Mouse (Mus musculus): Measurements from ENCODE around the gene Dleu7. TPM values are rescaled to one million over a fixed set of nuclear protein-coding genes. Genes with fewer than 3 reads are reported as not detected.

Gene Dleu7
- 1.8 and 2.2 TPM in 2 replicates for polyA plus RNA-seq (2015; fragmentation: Nextera tagmentation; extraction: Ambion mirVana)

GRCm38 (mm10) chr14:62292488-62293339 is at the start of gene Dleu7, which contains the start of gene Rnaseh2b:
Gene Dleu7, minus strand, starts transcription at chr14:62293047.
Gene Rnaseh2b, plus strand, starts transcription at chr14:62292589.
- peak within 1 kb of the TSS; percentile 99 for H3K4me2 ChIP-seq (replicated peaks)
- peak; percentile 57 for ATAC-seq (ENCODE audit: insufficient number of reproducible peaks, low FRiP score, low TSS enrichment, low read depth)
- 2% methylated on average over 60 of the region's 60 CpGs for whole genome bisulfite sequencing
- no peaks in the 10 kb centered on the region for H3K9me3 ChIP-seq (replicated peaks)
- no peak within 1 kb of the TSS for H3K27ac ChIP-seq (replicated peaks)
- no peaks in the 10 kb centered on the region for H3K27me3 ChIP-seq
- H3K4me1 ChIP-seq = peaks cover 14% of the 10 kb centered on the region
- no peaks in the 10 kb centered on the region for H3K36me3 ChIP-seq
- peak within 1 kb of the TSS; percentile 43 for H3K4me3 ChIP-seq (replicated peaks)
- H3K9ac ChIP-seq = peak within 1 kb of the TSS; percentile 28

GRCm38 (mm10) chr14:62341887-62342642 is 49.2 kb upstream of the Dleu7 start:
- Histone ChIP-seq H3K4me3 (replicated peaks) (no peak overlapping the region), H3K4me1 (peaks cover 24% of the 10 kb centered on the region), H3K27me3 (no peaks in the 10 kb centered on the region), H3K27ac (replicated peaks) (peak overlapping the region; percentile 83), H3K4me2 (replicated peaks) (0 out of 2 replicates have a peak overlapping the region, but pooled peaks have one; percentile 2), H3K9ac (no peak overlapping the region), H3K9me3 (replicated peaks) (no peaks in the 10 kb centered on the region), H3K36me3 (no peaks in the 10 kb centered on the region)
- no peak for ATAC-seq (ENCODE audit: insufficient number of reproducible peaks, low FRiP score, low TSS enrichment, low read depth)
- 39% methylated on average over 8 of the region's 8 CpGs for WGBS

- Histone ChIP-seq H3K4me1 (peaks cover 20% of the 10 kb centered on the region), H3K9ac (no peak overlapping the region), H3K4me3 (replicated peaks) (no peak overlapping the region), H3K27me3 (no peaks in the 10 kb centered on the region), H3K27ac (replicated peaks) (no peak overlapping the region), H3K4me2 (replicated peaks) (no peak overlapping the region), H3K9me3 (replicated peaks) (no peaks in the 10 kb centered on the region), H3K36me3 (0 out of 2 replicates have a peak, but pooled peaks cover 5% of the 10 kb centered on the region)
- no peak for ATAC-seq (ENCODE audit: insufficient number of reproducible peaks, low FRiP score, low TSS enrichment, low read depth)
- 86% methylated on average over 1 of the region's 1 CpGs for WGBS
These were observed 46.3 kb upstream of the Dleu7 start for GRCm38 (mm10) chr14:62339196-62339595.

- Histone ChIP-seq H3K27me3 (no peaks in the 10 kb centered on the region), H3K27ac (replicated peaks) (no peak overlapping the region), H3K4me2 (replicated peaks) (no peak overlapping the region), H3K9ac (no peak overlapping the region), H3K36me3 (0 out of 2 replicates have a peak, but pooled peaks cover 5% of the 10 kb centered on the region), H3K4me1 (peaks cover 19% of the 10 kb centered on the region), H3K9me3 (replicated peaks) (no peaks in the 10 kb centered on the region), H3K4me3 (replicated peaks) (no peak overlapping the region)
- 74% methylated on average over 9 of the region's 9 CpGs for WGBS
- ATAC-seq (ENCODE audit: insufficient number of reproducible peaks, low FRiP score, low TSS enrichment, low read depth) = no peak
These were observed 41.3 kb upstream of the Dleu7 start for GRCm38 (mm10) chr14:62333909-62334687.

- H3K4me2 ChIP-seq (replicated peaks) = peak overlapping the region; percentile 77
- H3K36me3 ChIP-seq = 0 out of 2 replicates have a peak, but pooled peaks cover 5% of the 10 kb centered on the region
- peak overlapping the region; percentile 85 for H3K27ac ChIP-seq (replicated peaks)
- ATAC-seq (ENCODE audit: insufficient number of reproducible peaks, low FRiP score, low TSS enrichment, low read depth) = peak; percentile 64
- no peaks in the 10 kb centered on the region for H3K9me3 ChIP-seq (replicated peaks)
- no peaks in the 10 kb centered on the region for H3K27me3 ChIP-seq
- peak overlapping the region; percentile 69 for H3K9ac ChIP-seq
- H3K4me1 ChIP-seq = peaks cover 19% of the 10 kb centered on the region
- 1% methylated on average over 61 of the region's 62 CpGs for WGBS
- peak overlapping the region; percentile 64 for H3K4me3 ChIP-seq (replicated peaks)
These were observed 39.2 kb upstream of the Dleu7 start for GRCm38 (mm10) chr14:62331866-62332619.

- H3K9ac ChIP-seq = peak overlapping the region; percentile 9; the same call in 1 of the 2 replicates
These were observed 38.6 kb upstream of the Dleu7 start for GRCm38 (mm10) chr14:62331457-62331856.

GRCm38 (mm10) chr14:62329631-62330030 is 36.8 kb upstream of the Dleu7 start:
- H3K27me3 ChIP-seq = no peaks in the 10 kb centered on the region
- peaks cover 24% of the 10 kb centered on the region for H3K4me1 ChIP-seq
- no peak for ATAC-seq (ENCODE audit: insufficient number of reproducible peaks, low FRiP score, low TSS enrichment, low read depth)
- H3K9ac ChIP-seq = no peak overlapping the region
- H3K9me3 ChIP-seq (replicated peaks) = no peaks in the 10 kb centered on the region
- 81% methylated on average over 3 of the region's 3 CpGs for WGBS
- H3K36me3 ChIP-seq = no peaks in the 10 kb centered on the region
- H3K4me3 ChIP-seq (replicated peaks) = no peak overlapping the region
- H3K27ac ChIP-seq (replicated peaks) = no peak overlapping the region
- no peak overlapping the region for H3K4me2 ChIP-seq (replicated peaks)

More at GRCm38 (mm10) chr14:62331457-62331856, 38.6 kb upstream of the Dleu7 start:
- H3K4me2 ChIP-seq (replicated peaks) = peak overlapping the region; percentile 77
- peak overlapping the region; percentile 64 for H3K4me3 ChIP-seq (replicated peaks)
- no peaks in the 10 kb centered on the region for H3K9me3 ChIP-seq (replicated peaks)
- WGBS = 22% methylated on average over 6 of the region's 6 CpGs
- H3K36me3 ChIP-seq = 0 out of 2 replicates have a peak, but pooled peaks cover 5% of the 10 kb centered on the region
- H3K4me1 ChIP-seq = peaks cover 22% of the 10 kb centered on the region
- ATAC-seq (ENCODE audit: insufficient number of reproducible peaks, low FRiP score, low TSS enrichment, low read depth) = no peak
- peak overlapping the region; percentile 85 for H3K27ac ChIP-seq (replicated peaks)
- no peaks in the 10 kb centered on the region for H3K27me3 ChIP-seq

- no peak overlapping the region for H3K9ac ChIP-seq
These were observed 35.8 kb upstream of the Dleu7 start for GRCm38 (mm10) chr14:62328606-62329005.

GRCm38 (mm10) chr14:62327171-62327570 is 34.3 kb upstream of the Dleu7 start:
- no peak overlapping the region for H3K9ac ChIP-seq
- H3K4me2 ChIP-seq (replicated peaks) = no peak overlapping the region
- H3K4me1 ChIP-seq = peaks cover 20% of the 10 kb centered on the region
- no peaks in the 10 kb centered on the region for H3K27me3 ChIP-seq
- H3K4me3 ChIP-seq (replicated peaks) = no peak overlapping the region
- H3K27ac ChIP-seq (replicated peaks) = no peak overlapping the region
- WGBS = 33% methylated on average over 2 of the region's 2 CpGs
- no peaks in the 10 kb centered on the region for H3K9me3 ChIP-seq (replicated peaks)
- H3K36me3 ChIP-seq = no peaks in the 10 kb centered on the region
- no peak for ATAC-seq (ENCODE audit: insufficient number of reproducible peaks, low FRiP score, low TSS enrichment, low read depth)

More at GRCm38 (mm10) chr14:62328606-62329005, 35.8 kb upstream of the Dleu7 start:
- Histone ChIP-seq H3K36me3 (no peaks in the 10 kb centered on the region), H3K27me3 (no peaks in the 10 kb centered on the region), H3K27ac (replicated peaks) (no peak overlapping the region), H3K9me3 (replicated peaks) (no peaks in the 10 kb centered on the region), H3K4me1 (peaks cover 24% of the 10 kb centered on the region), H3K4me3 (replicated peaks) (no peak overlapping the region), H3K4me2 (replicated peaks) (no peak overlapping the region)
- 37% methylated on average over 6 of the region's 6 CpGs for WGBS
- ATAC-seq (ENCODE audit: insufficient number of reproducible peaks, low FRiP score, low TSS enrichment, low read depth) = no peak

GRCm38 (mm10) chr14:62326026-62326425 is 33.2 kb upstream of the Dleu7 start:
- WGBS = 70% methylated on average over 3 of the region's 3 CpGs
- Histone ChIP-seq H3K4me2 (replicated peaks) (no peak overlapping the region), H3K4me1 (peaks cover 13% of the 10 kb centered on the region; the same call in 1 of the 2 replicates), H3K9ac (no peak overlapping the region), H3K27ac (replicated peaks) (no peak overlapping the region), H3K27me3 (no peaks in the 10 kb centered on the region), H3K9me3 (replicated peaks) (no peaks in the 10 kb centered on the region), H3K36me3 (no peaks in the 10 kb centered on the region), H3K4me3 (replicated peaks) (no peak overlapping the region)
- no peak for ATAC-seq (ENCODE audit: insufficient number of reproducible peaks, low FRiP score, low TSS enrichment, low read depth)
